Mouse (Mus musculus): ENCODE measurements around the gene Xrcc5.
A peak's percentile ranks its signal among the peaks of the same experiment; 100 is the strongest.

The Xrcc5 gene

DNA sequence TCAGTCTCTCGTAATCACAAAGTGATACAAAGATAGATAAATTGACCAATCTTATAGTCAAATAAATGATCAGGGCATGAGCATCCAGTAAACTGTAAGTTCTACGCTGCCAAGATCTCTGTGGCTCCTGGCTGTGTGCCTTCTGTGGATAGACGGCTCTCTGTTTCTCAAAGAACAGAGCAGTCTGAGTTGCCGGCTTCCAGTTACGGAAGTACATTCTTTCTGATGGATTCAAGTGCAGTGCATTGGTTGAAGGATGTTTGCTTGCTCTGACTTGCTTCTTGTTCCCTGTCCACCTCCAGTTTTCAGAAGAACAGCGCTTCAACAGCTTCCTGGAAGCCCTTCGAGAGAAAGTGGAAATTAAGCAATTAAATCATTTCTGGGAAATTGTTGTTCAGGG lies 75.8 kb downstream of the Xrcc5 start:
- no peak for DNase-seq (ENCODE audit: extremely low read depth, insufficient read length, low spot score)

- DNase-seq (ENCODE audit: extremely low read depth, insufficient read length, low spot score), result no peak
These were observed 76.4 kb downstream of the Xrcc5 start for GRCm38 (mm10) chr1:72383651-72384050.

DNA sequence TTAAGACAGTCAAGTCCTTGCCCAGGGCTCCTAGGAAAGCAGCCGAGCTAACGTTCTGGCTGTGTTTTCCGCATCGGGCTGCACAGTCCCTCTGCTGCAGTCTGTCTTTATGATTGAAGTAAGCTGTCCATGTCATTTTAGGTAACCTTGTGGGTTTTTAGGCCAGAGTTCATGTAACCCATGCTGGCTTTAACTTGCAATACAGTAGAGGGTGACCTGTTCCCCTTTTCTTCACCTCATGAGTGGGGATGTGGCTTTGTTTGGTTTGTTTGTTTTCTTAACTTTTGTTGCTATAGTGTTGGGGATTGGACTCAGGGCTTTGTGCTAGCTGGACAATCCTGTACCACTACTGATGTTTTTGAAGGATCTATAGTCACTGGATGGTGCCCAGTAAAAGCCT lies 83.2 kb downstream of the Xrcc5 start:
- DNase-seq (ENCODE audit: extremely low read depth, insufficient read length, low spot score), result no peak

- DNase-seq (ENCODE audit: extremely low read depth, insufficient read length, low spot score), result no peak
These were observed 92.6 kb downstream of the Xrcc5 start for GRCm38 (mm10) chr1:72399720-72400401.

DNA sequence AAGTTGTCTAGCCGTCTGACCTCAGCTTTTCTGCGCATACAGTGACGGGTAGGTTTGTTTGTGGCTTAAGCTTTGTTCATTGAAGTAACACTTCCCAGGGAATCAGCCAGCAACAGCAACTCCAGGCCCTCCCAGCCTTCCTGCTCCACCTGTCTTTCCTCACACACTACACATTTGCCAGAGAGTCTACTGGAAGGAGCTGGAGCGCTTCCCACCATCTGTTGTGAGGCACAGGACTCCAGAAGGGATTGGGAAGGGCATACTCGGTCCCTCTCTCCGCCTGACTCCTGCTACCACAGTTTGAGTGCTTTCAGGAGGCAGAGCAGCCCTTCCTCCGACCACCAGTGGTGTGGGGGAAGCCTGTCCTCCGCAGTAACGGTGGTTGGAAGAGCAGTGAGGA lies 93.4 kb downstream of the Xrcc5 start:
- DNase-seq (ENCODE audit: extremely low read depth, insufficient read length, low spot score), result no peak

GRCm38 (mm10) chr1:72401331-72402069 lies 94.3 kb downstream of the Xrcc5 start:
- DNase-seq (ENCODE audit: extremely low read depth, insufficient read length, low spot score), result no peak

GRCm38 (mm10) chr1:72406505-72407079 lies 99.4 kb downstream of the Xrcc5 start:
- DNase-seq (ENCODE audit: extremely low read depth, insufficient read length, low spot score), result no peak

- DNase-seq (ENCODE audit: extremely low read depth, insufficient read length, low spot score), result no peak
These were observed 102.7 kb downstream of the Xrcc5 start for GRCm38 (mm10) chr1:72409936-72410335.

DNA sequence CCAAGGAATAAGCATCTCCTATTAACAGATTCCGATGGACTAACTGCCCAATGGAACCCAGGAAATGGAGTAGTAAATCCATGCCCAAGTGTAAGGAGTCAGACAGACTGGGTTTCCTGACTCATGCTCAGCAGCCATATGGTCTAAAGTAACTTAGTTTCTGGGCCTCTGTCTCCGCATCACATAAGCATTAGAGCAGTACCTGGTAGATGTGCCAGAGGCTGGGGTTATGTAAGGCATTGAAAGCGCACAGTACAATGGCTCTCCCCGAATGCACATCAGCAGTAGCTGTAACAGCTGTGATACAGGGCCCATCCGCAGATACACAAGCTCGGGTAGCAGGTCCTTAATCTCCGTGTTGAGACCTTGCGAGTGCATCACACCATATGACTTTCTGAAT lies 103.9 kb downstream of the Xrcc5 start:
- DNase-seq (ENCODE audit: extremely low read depth, insufficient read length, low spot score), result no peak

- no peak for DNase-seq (ENCODE audit: extremely low read depth, insufficient read length, low spot score)
These were observed 106.0 kb downstream of the Xrcc5 start for GRCm38 (mm10) chr1:72413205-72413604.

DNA sequence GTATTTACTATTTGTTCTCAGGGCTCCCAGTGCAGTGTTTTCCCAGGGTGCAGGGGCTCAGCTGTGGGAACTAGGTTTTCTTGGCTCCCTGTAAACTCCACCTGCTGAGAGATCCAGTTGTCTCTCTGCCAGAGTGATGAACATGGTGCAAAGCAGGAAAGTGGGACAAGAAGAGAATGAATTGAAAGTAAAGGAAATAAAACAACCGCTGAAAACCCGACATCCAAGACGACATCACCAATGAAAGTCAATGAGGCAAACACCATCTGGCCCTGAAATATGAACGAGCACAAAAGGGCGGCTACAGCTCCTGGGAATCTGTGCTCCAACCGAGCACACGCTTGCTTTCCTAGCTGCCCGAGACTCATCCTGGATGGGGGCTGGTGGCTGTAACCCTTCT lies 106.9 kb downstream of the Xrcc5 start:
- no peak for DNase-seq (ENCODE audit: extremely low read depth, insufficient read length, low spot score)

DNA sequence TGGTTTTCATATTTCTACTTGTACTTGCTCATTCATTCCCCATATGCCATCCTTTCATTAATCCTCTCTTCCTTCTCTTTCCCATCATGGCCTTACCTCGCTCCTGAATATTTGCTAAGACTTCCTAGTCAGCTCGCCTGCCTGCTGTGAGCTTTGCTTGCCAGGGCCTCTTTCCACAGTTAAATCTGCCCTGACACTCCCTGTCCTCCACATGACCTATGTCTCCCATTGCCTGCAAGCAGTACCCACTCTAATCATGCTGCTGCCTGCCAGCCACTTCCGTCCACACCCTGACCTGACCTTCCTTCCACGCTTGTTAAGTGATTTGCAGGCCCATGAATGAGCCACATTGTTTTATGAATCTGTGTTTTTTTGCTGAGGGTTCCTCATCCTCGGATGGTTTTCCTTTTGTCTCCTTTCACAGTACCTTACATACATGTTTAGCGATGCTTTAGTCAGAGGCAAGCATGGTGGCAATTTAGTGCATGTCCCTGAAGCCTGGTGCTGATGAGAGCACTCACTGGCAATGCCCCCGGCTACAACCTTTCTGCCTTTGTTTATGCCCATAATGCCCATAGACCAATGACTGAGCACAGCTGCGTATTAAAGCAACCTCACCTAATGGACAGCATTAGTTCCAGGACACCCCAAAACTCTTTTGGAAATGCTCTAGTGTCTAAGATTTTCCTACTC lies 107.5 kb downstream of the Xrcc5 start:
- peak; percentile 42 for DNase-seq (ENCODE audit: extremely low read depth, insufficient read length, low spot score)

GRCm38 (mm10) chr1:72418744-72419655 lies 111.8 kb downstream of the Xrcc5 start:
- no peak for DNase-seq (ENCODE audit: extremely low read depth, insufficient read length, low spot score)

GRCm38 (mm10) chr1:72420220-72420619 lies 113.0 kb downstream of the Xrcc5 start:
- no peak for DNase-seq (ENCODE audit: extremely low read depth, insufficient read length, low spot score)

DNA sequence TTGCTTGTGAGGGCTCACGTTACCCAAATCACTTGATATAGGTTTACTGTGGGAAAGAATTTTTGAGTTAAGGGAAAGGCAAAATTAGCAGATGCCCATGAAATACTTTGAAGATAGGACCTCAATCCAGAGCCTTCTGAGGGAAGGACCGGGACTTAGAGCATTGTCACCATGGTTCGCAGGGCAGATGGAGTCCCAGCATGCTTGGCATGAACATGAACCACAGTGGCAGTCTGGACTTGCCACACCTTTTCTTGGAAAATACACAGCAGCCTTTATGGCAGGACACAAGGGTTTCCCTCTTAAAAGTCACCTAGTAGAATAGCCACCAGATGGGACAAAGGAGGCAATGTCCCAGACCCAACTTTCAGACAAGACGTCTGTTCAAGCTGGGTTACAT lies 114.9 kb downstream of the Xrcc5 start:
- DNase-seq (ENCODE audit: extremely low read depth, insufficient read length, low spot score), result no peak

DNA sequence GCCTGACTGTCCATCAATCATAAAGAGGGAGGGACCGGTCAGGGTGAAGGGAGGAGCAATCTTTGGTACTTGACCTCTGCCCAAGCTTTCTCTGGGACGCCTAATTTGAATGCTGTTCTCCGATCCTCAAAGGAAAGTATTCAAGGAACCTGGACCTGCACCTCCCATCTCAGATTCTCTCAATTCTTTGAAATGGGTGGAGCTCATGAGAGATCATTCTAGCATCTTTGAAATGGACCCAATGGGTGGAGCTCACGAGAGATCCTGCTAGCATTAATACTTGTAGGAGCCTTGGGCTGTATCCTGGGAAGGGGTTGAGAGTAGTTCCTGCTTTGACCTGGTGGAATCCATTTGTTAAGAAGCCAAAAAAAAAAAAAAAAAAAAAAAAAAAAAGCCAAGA lies 119.2 kb downstream of the Xrcc5 start:
- no peak for DNase-seq (ENCODE audit: extremely low read depth, insufficient read length, low spot score)

GRCm38 (mm10) chr1:72428526-72428925 lies 121.3 kb downstream of the Xrcc5 start:
- DNase-seq (ENCODE audit: extremely low read depth, insufficient read length, low spot score), result peak; percentile 85

- DNase-seq (ENCODE audit: extremely low read depth, insufficient read length, low spot score), result peak; percentile 83
These were observed 122.0 kb downstream of the Xrcc5 start for GRCm38 (mm10) chr1:72429107-72429807.

- no peak for DNase-seq (ENCODE audit: extremely low read depth, insufficient read length, low spot score)
These were observed 125.4 kb downstream of the Xrcc5 start for GRCm38 (mm10) chr1:72432579-72432978.

GRCm38 (mm10) chr1:72434510-72434909 lies 127.3 kb downstream of the Xrcc5 start:
- no peak for DNase-seq (ENCODE audit: extremely low read depth, insufficient read length, low spot score)
